Mouse (Mus musculus) myocyte (in vitro differentiated cells): ENCODE results near the gene Cngb1. TPM values are rescaled to one million over a fixed set of nuclear protein-coding genes. Genes with fewer than 3 reads are reported as not detected.

Experiments
- H3K27me3 ChIP-seq: one replicate; pipeline ENCODE4 v1.6.1; 2011; ENCODE audit not compliant: control insufficient read depth, insufficient read depth, insufficient read length
- H3K36me3 ChIP-seq: one replicate; pipeline ENCODE4 v1.6.1; 2011; ENCODE audit not compliant: control insufficient read depth, insufficient read depth
- H3K4me2 ChIP-seq: one replicate; pipeline ENCODE4 v1.6.1; 2011; ENCODE audit warnings: low read depth, control low read depth
- H3K4me3 ChIP-seq: one replicate; pipeline ENCODE4 v1.5.1; 2011; ENCODE audit warnings: mild to moderate bottlenecking, control low read depth, moderate library complexity
- H3K79me2 ChIP-seq: one replicate; pipeline ENCODE4 v1.6.1; 2011; ENCODE audit not compliant: control insufficient read depth, insufficient read depth
- H3ac ChIP-seq: one replicate; pipeline ENCODE4 v1.6.1; 2011; ENCODE audit not compliant: control insufficient read depth, insufficient read length
- CEBPB ChIP-seq: IDR thresholded peaks from 2 replicates; pipeline ENCODE4 v1.6.1; 2011; ENCODE audit warnings: mild to moderate bottlenecking, moderate library complexity; ENCODE audit not compliant: poor library complexity, insufficient read depth, severe bottlenecking
- E2F4 ChIP-seq: IDR thresholded peaks from one replicate; pipeline ENCODE4 v1.6.1; 2011; ENCODE audit warnings: mild to moderate bottlenecking, control low read depth, moderate library complexity; ENCODE audit not compliant: insufficient read depth
- MAX ChIP-seq: IDR thresholded peaks from one replicate; pipeline ENCODE4 v1.6.1; 2011; ENCODE audit warnings: low read depth, mild to moderate bottlenecking, control low read depth
- MYOD1 ChIP-seq, 3 experiments: IDR thresholded peaks; one replicate each; pipeline ENCODE4 v1.6.1; 2011; ENCODE audit warnings: control low read depth in 2 of 3, low read depth in 2 of 3, mild to moderate bottlenecking in 2 of 3, moderate library complexity in 1 of 3; ENCODE audit not compliant: insufficient read length in 2 of 3, control insufficient read depth in 1 of 3
- MYOG ChIP-seq, 3 experiments: IDR thresholded peaks; one replicate each; pipeline ENCODE4 v1.6.1; 2011; ENCODE audit warnings: control low read depth in 2 of 3, low read depth in 2 of 3, mild to moderate bottlenecking in 2 of 3; ENCODE audit not compliant: insufficient read length in 2 of 3, control insufficient read depth in 1 of 3, insufficient read depth in 1 of 3
- POLR2A ChIP-seq: IDR thresholded peaks from one replicate; pipeline ENCODE4 v1.6.1; 2011; ENCODE audit warnings: low read depth, mild to moderate bottlenecking, control low read depth, moderate library complexity; ENCODE audit not compliant: insufficient read length
- POLR2AphosphoS2 ChIP-seq: IDR thresholded peaks from one replicate; pipeline ENCODE4 v1.6.1; 2011; ENCODE audit warnings: low read depth, control low read depth; ENCODE audit not compliant: insufficient read length
- REST ChIP-seq: IDR thresholded peaks from one replicate; pipeline ENCODE4 v1.6.1; 2011; ENCODE audit warnings: mild to moderate bottlenecking, control low read depth, moderate library complexity; ENCODE audit not compliant: insufficient read depth, insufficient read length
- SRF ChIP-seq: IDR thresholded peaks from one replicate; pipeline ENCODE4 v1.6.1; 2011; ENCODE audit warnings: low read depth; ENCODE audit not compliant: control insufficient read depth, insufficient read length
- TCF12 ChIP-seq: IDR thresholded peaks from one replicate; pipeline ENCODE4 v1.6.1; 2011; ENCODE audit warnings: mild to moderate bottlenecking, control low read depth; ENCODE audit not compliant: poor library complexity, insufficient read depth, severe bottlenecking
- TCF3 ChIP-seq: IDR thresholded peaks from one replicate; pipeline ENCODE4 v1.6.1; 2011; ENCODE audit warnings: low read depth, control low read depth; ENCODE audit not compliant: insufficient read length
- USF1 ChIP-seq: IDR thresholded peaks from one replicate; pipeline ENCODE4 v1.6.1; 2011; ENCODE audit warnings: low read depth, mild to moderate bottlenecking, control low read depth, moderate library complexity
- polyA plus RNA-seq: library from polyadenylated mRNA; unstranded; fragments of >200 nt; fragmentation: generic; extraction: Trizol; gene quantifications from one replicate; pipeline ENCODE4 v1.2.1, GENCODE M21; 2012; ENCODE audit warnings: missing spikeins

Cngb1 gene
- polyA plus RNA-seq, 1 experiment: 0.07 TPM

DNA sequence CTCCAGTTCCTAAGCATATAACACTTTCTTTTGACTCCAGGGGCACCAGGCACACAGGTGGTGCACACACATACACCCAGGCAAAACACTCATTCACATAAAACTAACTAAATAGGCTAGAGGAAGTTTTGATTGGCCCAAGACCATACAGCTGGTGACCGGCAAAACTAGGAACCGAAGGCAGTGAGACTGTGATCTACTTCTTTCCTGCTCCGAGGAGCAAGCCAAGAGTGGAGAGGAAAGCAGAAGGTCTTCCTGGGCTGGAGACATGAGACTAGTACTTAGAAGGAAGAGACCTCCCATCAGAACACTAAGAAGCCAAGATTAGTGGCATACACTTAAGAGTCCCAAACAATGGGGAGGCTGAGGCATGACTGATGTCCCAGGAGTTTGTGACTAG is 16.8 kb upstream of the Cngb1 start:
- Histone ChIP-seq H3ac (no peak overlapping the region), H3K27me3 (peaks cover 6% of the 10 kb centered on the region), H3K36me3 (peaks cover 12% of the 10 kb centered on the region), H3K79me2 (no peaks in the 10 kb centered on the region), H3K4me3 (no peak overlapping the region), H3K4me2 (no peak overlapping the region)
- TF ChIP-seq USF1 (no peak), TCF3 (no peak)

- H3K79me2 ChIP-seq: no peaks in the 10 kb centered on the region
- no peak overlapping the region for H3ac ChIP-seq
- no peaks in the 10 kb centered on the region for H3K36me3 ChIP-seq
- H3K4me3 ChIP-seq: no peak overlapping the region
- peaks cover 6% of the 10 kb centered on the region for H3K27me3 ChIP-seq
- no peak for TF ChIP-seq CEBPB
- TF ChIP-seq MYOD1 (IDR thresholded peaks at IDR 0.05; ENCODE audit: control insufficient read depth in 1 of 3, insufficient read length in 2 of 3, low read depth in 2 of 3): no peak
- TF ChIP-seq E2F4: no peak
- no peak for TF ChIP-seq TCF12
- H3K4me2 ChIP-seq: no peak overlapping the region
These were observed 14.1 kb upstream of the Cngb1 start for GRCm38 (mm10) chr8:95320224-95321139.

- no peak overlapping the region for H3K4me3 ChIP-seq
- no peak overlapping the region for H3K4me2 ChIP-seq
- H3K36me3 ChIP-seq: no peaks in the 10 kb centered on the region
- no peak overlapping the region for H3ac ChIP-seq
- peaks cover under 1% of the 10 kb centered on the region for H3K27me3 ChIP-seq
- TF ChIP-seq POLR2A: no peak
- no peak for TF ChIP-seq SRF
- TF ChIP-seq MYOG (IDR thresholded peaks at IDR 0.05; ENCODE audit: control insufficient read depth in 1 of 3, insufficient read depth in 1 of 3, insufficient read length in 2 of 3, low read depth in 2 of 3): no peak
- no peaks in the 10 kb centered on the region for H3K79me2 ChIP-seq
These were observed 9.0 kb upstream of the Cngb1 start for GRCm38 (mm10) chr8:95315350-95315749.

- Histone ChIP-seq H3K27me3 (no peaks in the 10 kb centered on the region), H3K4me2 (no peak overlapping the region), H3K36me3 (no peaks in the 10 kb centered on the region), H3K4me3 (no peak overlapping the region), H3K79me2 (no peaks in the 10 kb centered on the region), H3ac (no peak overlapping the region)
- TF ChIP-seq USF1: no peak
- TF ChIP-seq CEBPB: no peak
- no peak for TF ChIP-seq REST
- no peak for TF ChIP-seq TCF3
- TF ChIP-seq MYOD1 (IDR thresholded peaks at IDR 0.05; ENCODE audit: control insufficient read depth in 1 of 3, insufficient read length in 2 of 3, low read depth in 2 of 3): no peak
- no peak for TF ChIP-seq TCF12
- TF ChIP-seq MYOG (IDR thresholded peaks at IDR 0.05; ENCODE audit: control insufficient read depth in 1 of 3, insufficient read depth in 1 of 3, insufficient read length in 2 of 3, low read depth in 2 of 3): no peak
- no peak for TF ChIP-seq POLR2A
- TF ChIP-seq SRF: no peak
- TF ChIP-seq POLR2AphosphoS2: no peak
- TF ChIP-seq E2F4: no peak
- TF ChIP-seq MAX: no peak
These were observed 8.3 kb upstream of the Cngb1 start for GRCm38 (mm10) chr8:95314707-95315106.

DNA sequence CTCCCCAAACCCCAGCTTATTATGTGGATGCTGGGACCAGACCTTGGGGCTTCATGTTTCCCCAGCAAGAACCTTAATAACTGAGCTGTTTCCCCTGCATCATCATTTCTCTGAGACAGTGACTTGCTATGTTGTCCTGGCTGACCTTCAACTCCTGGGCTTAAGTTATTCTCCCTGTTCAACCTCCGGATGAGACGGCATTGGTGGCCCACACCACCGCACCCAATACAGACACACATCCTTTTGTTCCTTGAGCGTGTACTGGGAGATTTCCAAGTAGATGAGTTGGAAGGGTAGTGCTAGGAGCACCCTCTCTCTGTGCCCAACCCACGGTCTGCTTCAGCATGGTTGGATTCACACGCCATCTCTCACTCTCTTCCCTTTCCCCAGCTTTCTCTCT is 7.5 kb upstream of the Cngb1 start:
- H3ac ChIP-seq: no peak overlapping the region
- TF ChIP-seq MAX (no peak), E2F4 (no peak), POLR2AphosphoS2 (no peak), REST (no peak), MYOD1 (IDR thresholded peaks at IDR 0.05; ENCODE audit: control insufficient read depth in 1 of 3, insufficient read length in 2 of 3, low read depth in 2 of 3) (no peak), SRF (no peak), USF1 (no peak), MYOG (IDR thresholded peaks at IDR 0.05; ENCODE audit: control insufficient read depth in 1 of 3, insufficient read depth in 1 of 3, insufficient read length in 2 of 3, low read depth in 2 of 3) (no peak), CEBPB (no peak), TCF3 (no peak), TCF12 (no peak), POLR2A (no peak)
- H3K27me3 ChIP-seq: no peaks in the 10 kb centered on the region
- H3K79me2 ChIP-seq: no peaks in the 10 kb centered on the region
- no peak overlapping the region for H3K4me2 ChIP-seq
- H3K4me3 ChIP-seq: no peak overlapping the region
- H3K36me3 ChIP-seq: no peaks in the 10 kb centered on the region
